Mouse (Mus musculus) liver, embryonic 14.5 days (tissue): ENCODE data around the gene Cttnbp2.

Source experiments
- CTCF ChIP-seq: IDR thresholded peaks from 2 replicates; pipeline ENCODE4 v1.5.1; 2016; ENCODE audit warnings: antibody characterized with exemption, low read depth, control low read depth
- EP300 ChIP-seq: IDR thresholded peaks from 2 replicates; pipeline ENCODE4 v1.6.1; 2016; ENCODE audit warnings: antibody characterized with exemption, low read depth

DNA sequence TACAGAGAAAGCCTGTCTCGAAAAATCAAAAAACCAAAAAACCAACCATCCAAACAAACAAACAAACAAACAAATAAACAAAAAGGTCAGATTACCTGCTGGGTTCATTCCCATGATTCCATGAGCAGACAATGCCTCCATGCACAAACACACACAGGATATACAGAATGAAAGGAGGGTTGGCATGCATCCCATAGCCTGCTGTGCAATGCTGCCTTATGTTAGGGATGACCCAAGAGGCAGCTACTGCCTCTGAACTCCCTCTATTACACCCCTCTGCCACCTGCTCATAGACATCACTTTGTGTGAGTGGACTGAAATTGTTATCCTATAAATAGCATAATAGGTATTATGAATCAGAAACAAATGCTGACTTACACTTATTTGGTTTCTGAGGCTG, 55.0 kb downstream of the Cttnbp2 start:
- no peak for TF ChIP-seq EP300
- no peak for TF ChIP-seq CTCF
